Mouse (Mus musculus) stomach, postnatal 0 days (tissue): Measurements from ENCODE around the gene Fxyd1. TPM values are rescaled to one million over a fixed set of nuclear protein-coding genes. Genes with fewer than 3 reads are reported as not detected.

Experiments used
- ATAC-seq: fragments of 200-750 bp; cut with Nextera tagmentation; 2 replicates; pipeline ENCODE4 v1.8.0; 2017; ENCODE audit not compliant: low FRiP score, low TSS enrichment
- DNase-seq: peaks from one replicate; pipeline ENCODE4 v3.0.0-alpha.2; 2016; ENCODE audit warnings: low spot score
- H3K27ac ChIP-seq: fragments of 300-500 bp; sonication (generic); replicated peaks from 2 replicates; pipeline ENCODE4 v1.5.1; 2014; ENCODE audit warnings: mild to moderate bottlenecking, control low read depth
- H3K27me3 ChIP-seq: fragments of 300-500 bp; sonication (generic); 2 replicates; pipeline ENCODE4 v1.6.1; 2014; ENCODE audit warnings: low read length; ENCODE audit not compliant: control insufficient read depth, insufficient read depth
- H3K36me3 ChIP-seq: fragments of 300-500 bp; sonication (generic); 2 replicates; pipeline ENCODE4 v1.6.1; 2014; ENCODE audit warnings: low read length, mixed read lengths; ENCODE audit not compliant: control insufficient read depth, insufficient read depth
- H3K4me1 ChIP-seq: fragments of 300-500 bp; sonication (generic); replicated peaks from 2 replicates; pipeline ENCODE4 v1.6.1; 2014; ENCODE audit warnings: antibody characterized with exemption; ENCODE audit not compliant: control insufficient read depth, insufficient read depth
- H3K4me2 ChIP-seq: fragments of 300-500 bp; sonication (generic); replicated peaks from 2 replicates; pipeline ENCODE4 v1.6.1; 2014; ENCODE audit warnings: low read depth, mild to moderate bottlenecking, control low read depth, moderate library complexity
- H3K4me3 ChIP-seq: fragments of 300-500 bp; sonication (generic); 2 replicates; pipeline ENCODE4 v1.5.1; 2014; ENCODE audit warnings: low read depth, low read length, control low read depth
- H3K9ac ChIP-seq: fragments of 300-500 bp; sonication (generic); 2 replicates; pipeline ENCODE4 v1.6.1; 2014; ENCODE audit warnings: mild to moderate bottlenecking, low read length, control low read depth, mixed read lengths
- H3K9me3 ChIP-seq: fragments of 300-500 bp; sonication (generic); 2 replicates; pipeline ENCODE4 v1.6.1; 2016; ENCODE audit warnings: low read length; ENCODE audit not compliant: control insufficient read depth
- CTCF ChIP-seq: IDR thresholded peaks from 2 replicates; pipeline ENCODE4 v1.5.1; 2016; ENCODE audit warnings: antibody characterized with exemption, low read depth, mild to moderate bottlenecking, moderate library complexity
- EP300 ChIP-seq: optimal IDR thresholded peaks from 2 replicates; pipeline ENCODE3; 2016; ENCODE audit warnings: antibody characterized with exemption
- WGBS: fragments of 180-500 bp; shearing (Covaris S2); extraction: QIAGEN DNeasy Blood & Tissue Kit; methylation state at CpG from one replicate; pipeline ENCODE4 v1.1.7; 2014; 5-methylcytosine and 5-hydroxymethylcytosine counted together
- polyA plus RNA-seq: library from polyadenylated mRNA; unstranded; fragments of >200 nt; fragmentation: Nextera tagmentation; extraction: Ambion mirVana; gene quantifications from 2 replicates; pipeline ENCODE4 v1.2.1, GENCODE M21; 2015

Fxyd1 gene
- polyA plus RNA-seq, 1 experiment from 2014 or later, result 177 TPM

GRCm38 (mm10) chr7:31033409-31034165 lies 23.4 kb downstream of the Fxyd1 start:
- H3K4me1 ChIP-seq, result no peaks in the 10 kb centered on the region
- no peak overlapping the region for H3K9ac ChIP-seq
- 0 out of 2 replicates have a peak, but pooled peaks have one; percentile 36 for ATAC-seq
- no peak overlapping the region for H3K27ac ChIP-seq
- H3K9me3 ChIP-seq, result no peaks in the 10 kb centered on the region
- TF ChIP-seq CTCF (no peak), EP300 (no peak)
- no peak for DNase-seq
- H3K4me2 ChIP-seq, result no peak overlapping the region
- 33% methylated on average over 9 of the region's 9 CpGs for WGBS
- no peak overlapping the region for H3K4me3 ChIP-seq
- H3K27me3 ChIP-seq, result no peaks in the 10 kb centered on the region
- no peaks in the 10 kb centered on the region for H3K36me3 ChIP-seq

DNA sequence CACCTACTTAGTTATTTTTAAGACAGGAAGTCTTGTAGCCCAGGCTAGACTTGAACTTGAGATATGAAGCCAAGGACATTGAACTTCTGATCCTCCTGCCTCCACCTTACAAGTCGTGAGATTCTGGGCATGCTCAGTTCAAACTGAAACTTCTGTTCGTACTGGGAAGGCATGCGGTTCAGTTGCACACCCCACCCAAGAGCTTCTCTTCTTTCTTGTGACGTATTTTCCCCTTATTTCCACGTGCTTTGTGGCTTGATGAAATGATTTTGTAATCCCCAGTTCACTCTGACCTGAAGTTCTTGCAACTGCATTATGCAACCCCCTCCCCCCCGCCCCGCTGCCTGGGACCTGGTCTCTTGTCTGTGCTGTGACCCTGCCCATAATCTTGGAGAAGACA lies 25.3 kb downstream of the Fxyd1 start:
- no peak for TF ChIP-seq CTCF
- no peak for TF ChIP-seq EP300
- 69% methylated on average over 7 of the region's 7 CpGs for WGBS
- Histone ChIP-seq H3K36me3 (no peaks in the 10 kb centered on the region), H3K9me3 (no peaks in the 10 kb centered on the region), H3K27ac (no peak overlapping the region), H3K4me1 (no peaks in the 10 kb centered on the region), H3K9ac (no peak overlapping the region), H3K4me2 (no peak overlapping the region), H3K27me3 (no peaks in the 10 kb centered on the region), H3K4me3 (no peak overlapping the region)
- no peak for DNase-seq
- ATAC-seq, result no peak

GRCm38 (mm10) chr7:31030717-31031116 lies 26.3 kb downstream of the Fxyd1 start:
- Histone ChIP-seq H3K9me3 (no peaks in the 10 kb centered on the region), H3K27me3 (no peaks in the 10 kb centered on the region), H3K27ac (no peak overlapping the region), H3K4me1 (no peaks in the 10 kb centered on the region), H3K36me3 (no peaks in the 10 kb centered on the region), H3K9ac (no peak overlapping the region), H3K4me3 (no peak overlapping the region), H3K4me2 (no peak overlapping the region)
- WGBS, result 59% methylated on average over 2 of the region's 2 CpGs
- no peak for DNase-seq
- ATAC-seq, result no peak
- TF ChIP-seq EP300, result no peak

DNA sequence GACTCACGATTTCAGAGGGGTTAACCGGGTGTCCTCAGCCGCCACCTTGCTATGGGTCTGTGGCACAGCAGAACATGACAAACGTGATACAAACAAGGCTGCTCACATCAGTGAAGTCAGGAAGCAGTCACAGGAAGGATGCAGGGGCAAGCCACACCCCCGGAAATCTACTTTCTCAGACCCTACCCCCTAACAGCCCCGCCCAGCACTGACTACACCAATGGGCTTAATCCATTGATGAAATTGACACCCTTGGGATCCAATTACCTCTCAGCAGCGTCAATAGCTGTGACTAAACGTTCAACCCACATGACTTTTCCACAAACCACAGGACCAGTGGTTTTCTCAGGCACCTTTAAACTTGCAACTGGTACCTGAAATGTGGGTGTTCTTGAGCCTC lies 28.4 kb downstream of the Fxyd1 start:
- 71% methylated on average over 8 of the region's 8 CpGs for WGBS
- DNase-seq (no peak), ATAC-seq (no peak)
- Histone ChIP-seq H3K9me3 (no peaks in the 10 kb centered on the region), H3K4me1 (no peaks in the 10 kb centered on the region), H3K27ac (no peak overlapping the region), H3K4me3 (no peak overlapping the region), H3K9ac (no peak overlapping the region), H3K36me3 (no peaks in the 10 kb centered on the region), H3K27me3 (no peaks in the 10 kb centered on the region), H3K4me2 (no peak overlapping the region)
- no peak for TF ChIP-seq EP300
- no peak for TF ChIP-seq CTCF

- Histone ChIP-seq H3K27me3 (no peaks in the 10 kb centered on the region), H3K27ac (no peak overlapping the region), H3K4me3 (no peak overlapping the region), H3K36me3 (no peaks in the 10 kb centered on the region), H3K9ac (no peak overlapping the region), H3K4me1 (no peaks in the 10 kb centered on the region; the same call in 1 of the 2 replicates), H3K4me2 (no peak overlapping the region), H3K9me3 (no peaks in the 10 kb centered on the region)
- TF ChIP-seq EP300 (no peak), CTCF (no peak)
- ATAC-seq (peak; percentile 68), DNase-seq (peak; percentile 49)
- 27% methylated on average over 10 of the region's 10 CpGs for WGBS
These were observed 39.7 kb downstream of the Fxyd1 start for GRCm38 (mm10) chr7:31017104-31017901.

- Histone ChIP-seq H3K9ac (no peak overlapping the region), H3K27ac (no peak overlapping the region), H3K4me1 (no peaks in the 10 kb centered on the region; the same call in 1 of the 2 replicates), H3K36me3 (no peaks in the 10 kb centered on the region), H3K4me2 (no peak overlapping the region), H3K27me3 (no peaks in the 10 kb centered on the region), H3K4me3 (no peak overlapping the region), H3K9me3 (no peaks in the 10 kb centered on the region)
- ATAC-seq (no peak), DNase-seq (no peak)
- TF ChIP-seq EP300 (no peak), CTCF (no peak)
- WGBS, result 66% methylated on average over 5 of the region's 5 CpGs
These were observed 44.0 kb downstream of the Fxyd1 start for GRCm38 (mm10) chr7:31012971-31013370.
